Mouse (Mus musculus) liver, adult 2 months (tissue): Measurements from ENCODE around the gene Tspo2. TPM values are rescaled to one million over a fixed set of nuclear protein-coding genes. Genes with fewer than 3 reads are reported as not detected.
A peak's percentile ranks its signal among the peaks of the same experiment; 100 is the strongest.

ENCODE experiments used
- DNase-seq: peaks from one replicate; pipeline ENCODE4 v3.0.0-alpha.2; 2011; ENCODE audit warnings: low read depth, low spot score; ENCODE audit errors: extremely low read depth
- H3K27ac ChIP-seq: fragments of 200-500 bp; replicated peaks from 2 replicates; pipeline ENCODE4 v1.5.1; 2012; ENCODE audit warnings: low read depth, mild to moderate bottlenecking, control low read depth, inconsistent platforms, low read length; ENCODE audit not compliant: insufficient read depth
- H3K27me3 ChIP-seq: fragments of 200-500 bp; 2 replicates; pipeline ENCODE4 v1.6.1; 2012; ENCODE audit warnings: mild to moderate bottlenecking, moderate library complexity, low read length, inconsistent platforms; ENCODE audit not compliant: control insufficient read depth, insufficient read depth
- H3K36me3 ChIP-seq: fragments of 200-500 bp; 2 replicates; pipeline ENCODE4 v1.6.1; 2012; ENCODE audit warnings: low read length, inconsistent platforms; ENCODE audit not compliant: control insufficient read depth, insufficient read depth
- H3K4me1 ChIP-seq: fragments of 200-500 bp; 2 replicates; pipeline ENCODE4 v1.6.1; 2011; ENCODE audit warnings: low read length; ENCODE audit not compliant: control insufficient read depth, insufficient read depth
- H3K4me3 ChIP-seq: fragments of 200-500 bp; 2 replicates; pipeline ENCODE4 v1.5.1; 2011; ENCODE audit warnings: low read depth, mild to moderate bottlenecking, control low read depth, low read length, moderate library complexity; ENCODE audit not compliant: insufficient read depth
- H3K79me2 ChIP-seq: fragments of 200-500 bp; 2 replicates; pipeline ENCODE4 v1.6.1; 2012; ENCODE audit warnings: inconsistent platforms, mild to moderate bottlenecking, low read length, moderate library complexity; ENCODE audit not compliant: control insufficient read depth, insufficient read depth
- H3K9ac ChIP-seq: fragments of 200-500 bp; 2 replicates; pipeline ENCODE4 v1.6.1; 2012; ENCODE audit warnings: low read depth, mild to moderate bottlenecking, control low read depth, inconsistent platforms, low read length
- CTCF ChIP-seq: fragments of 200-500 bp; IDR thresholded peaks from 2 replicates; pipeline ENCODE4 v1.5.1; 2011; ENCODE audit warnings: low read depth, low read length, control low read depth
- POLR2A ChIP-seq: fragments of 200-500 bp; IDR thresholded peaks from 2 replicates; pipeline ENCODE4 v1.6.1; 2011; ENCODE audit warnings: low read length, control low read depth; ENCODE audit not compliant: insufficient read depth; ENCODE audit errors: extremely low read depth
- WGBS: fragments of 180-500 bp; shearing (Covaris S2); methylation state at CpG from one replicate; pipeline ENCODE4 v1.1.7; 2018; 5-methylcytosine and 5-hydroxymethylcytosine counted together
- polyA plus RNA-seq: library from polyadenylated mRNA; depleted of rRNA; stranded (reverse); fragments of >200 nt; gene quantifications from 2 replicates; pipeline ENCODE4 v1.2.3, GENCODE M21; 2012
- total RNA-seq: library from RNA; depleted of rRNA; stranded (reverse); fragments of >200 nt; gene quantifications from 2 replicates; pipeline ENCODE4 v1.2.3, GENCODE M21; 2014

Gene Tspo2
- total and polyA plus RNA-seq, 2 experiments = not detected

DNA sequence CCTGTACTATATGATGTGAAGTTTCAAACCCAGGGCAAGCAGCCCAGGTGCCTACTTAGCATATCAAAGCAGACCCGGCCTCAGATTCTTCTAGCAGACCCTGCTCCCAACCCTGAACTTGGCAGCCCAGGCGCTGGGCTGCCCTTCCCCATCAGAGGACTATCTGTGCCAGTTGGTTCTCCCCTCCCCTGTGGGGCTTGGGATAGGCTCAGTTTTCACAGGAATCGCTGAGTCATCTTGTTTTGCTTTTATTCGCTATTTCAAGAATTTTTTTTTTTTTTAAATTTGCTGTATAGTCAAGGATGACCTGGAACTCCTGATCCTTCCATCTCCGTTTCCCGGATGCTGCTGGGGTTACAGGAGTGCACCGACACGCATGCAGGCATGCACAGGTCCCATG is 3.6 kb downstream of the Tspo2 start:
- Histone ChIP-seq H3K4me1 (peaks cover 2% of the 10 kb centered on the region; the same call in 1 of the 2 replicates), H3K27ac (no peak overlapping the region), H3K79me2 (no peaks in the 10 kb centered on the region), H3K4me3 (no peak overlapping the region), H3K9ac (no peak overlapping the region), H3K27me3 (no peaks in the 10 kb centered on the region), H3K36me3 (no peaks in the 10 kb centered on the region)
- 68% methylated on average over 8 of the region's 8 CpGs for WGBS
- TF ChIP-seq POLR2A = no peak
- TF ChIP-seq CTCF = no peak
- DNase-seq = no peak

DNA sequence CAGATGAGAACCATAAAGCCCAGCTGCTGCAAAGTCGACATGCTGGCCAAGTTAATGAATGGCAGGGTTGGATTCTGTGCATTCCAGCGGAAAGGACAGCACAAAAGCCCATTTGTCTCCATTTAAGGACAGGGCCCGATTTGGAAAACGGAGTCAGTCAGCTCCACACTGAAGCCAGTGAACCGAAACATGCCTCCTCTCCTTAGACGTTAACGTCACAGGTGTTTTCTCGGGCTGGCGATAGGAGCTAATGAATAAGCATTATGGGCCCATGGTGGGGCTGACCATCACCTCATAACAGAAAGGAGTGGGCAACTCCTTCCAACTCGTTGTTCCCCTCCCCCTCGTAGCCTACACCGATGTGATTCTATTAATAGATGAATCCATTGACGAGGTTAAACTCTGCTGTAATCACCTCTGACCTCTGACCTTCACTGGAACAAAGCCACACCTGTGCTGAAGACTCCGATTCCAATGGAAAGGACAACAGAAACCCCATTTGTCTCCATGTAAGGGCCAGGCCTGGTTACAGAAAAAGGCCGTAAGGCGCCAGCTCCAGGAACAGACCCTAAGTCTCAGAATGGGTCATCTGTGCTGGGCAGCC is 7.7 kb downstream of the Tspo2 start:
- DNase-seq = peak; percentile 74
- WGBS = 66% methylated on average over 16 of the region's 16 CpGs

DNA sequence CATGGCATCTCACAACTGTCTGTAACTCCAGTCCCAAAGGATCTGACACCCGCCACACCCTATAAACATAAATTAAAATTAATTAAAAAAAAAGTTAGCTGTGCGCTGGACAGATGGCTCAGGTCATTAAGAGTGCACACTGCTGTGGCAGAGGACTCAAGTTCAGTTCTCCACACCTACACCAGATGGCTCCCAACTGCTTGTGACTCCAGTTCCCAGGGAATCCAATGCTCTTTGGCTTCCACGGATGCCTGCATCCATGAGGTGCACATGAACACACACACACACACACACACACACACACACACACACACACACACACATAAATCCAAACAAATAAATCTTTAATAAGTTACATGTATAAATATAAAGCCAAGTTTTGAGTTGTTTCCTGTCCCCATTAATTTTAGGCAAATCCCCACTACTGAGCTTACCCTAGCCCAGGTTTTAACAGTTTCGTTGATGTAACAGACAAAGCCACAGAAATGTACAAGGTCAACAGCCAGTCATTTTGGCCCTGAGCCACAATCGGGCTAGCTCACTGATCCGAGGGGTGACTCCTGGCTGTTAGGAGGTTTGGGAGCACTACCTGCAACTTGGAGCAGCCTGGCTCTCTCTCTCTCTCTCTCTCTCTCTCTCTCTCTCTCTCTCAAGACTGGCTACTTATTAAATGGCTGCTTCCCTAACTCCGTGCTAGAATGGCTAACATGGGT is 8.4 kb downstream of the Tspo2 start:
- Histone ChIP-seq H3K4me1 (peaks cover 2% of the 10 kb centered on the region; the same call in 1 of the 2 replicates), H3K27me3 (no peaks in the 10 kb centered on the region), H3K9ac (no peak overlapping the region), H3K27ac (no peak overlapping the region), H3K79me2 (no peaks in the 10 kb centered on the region), H3K36me3 (no peaks in the 10 kb centered on the region), H3K4me3 (no peak overlapping the region)
- 44% methylated on average over 7 of the region's 7 CpGs for WGBS
- no peak for DNase-seq
- TF ChIP-seq CTCF = no peak
- no peak for TF ChIP-seq POLR2A

More for the DNA sequence above, 7.7 kb downstream of the Tspo2 start:
- no peak for TF ChIP-seq CTCF
- no peak for TF ChIP-seq POLR2A
- Histone ChIP-seq H3K27me3 (no peaks in the 10 kb centered on the region), H3K4me1 (peaks cover 2% of the 10 kb centered on the region; the same call in 1 of the 2 replicates), H3K79me2 (no peaks in the 10 kb centered on the region), H3K4me3 (no peak overlapping the region), H3K9ac (no peak overlapping the region), H3K27ac (no peak overlapping the region), H3K36me3 (no peaks in the 10 kb centered on the region)

DNA sequence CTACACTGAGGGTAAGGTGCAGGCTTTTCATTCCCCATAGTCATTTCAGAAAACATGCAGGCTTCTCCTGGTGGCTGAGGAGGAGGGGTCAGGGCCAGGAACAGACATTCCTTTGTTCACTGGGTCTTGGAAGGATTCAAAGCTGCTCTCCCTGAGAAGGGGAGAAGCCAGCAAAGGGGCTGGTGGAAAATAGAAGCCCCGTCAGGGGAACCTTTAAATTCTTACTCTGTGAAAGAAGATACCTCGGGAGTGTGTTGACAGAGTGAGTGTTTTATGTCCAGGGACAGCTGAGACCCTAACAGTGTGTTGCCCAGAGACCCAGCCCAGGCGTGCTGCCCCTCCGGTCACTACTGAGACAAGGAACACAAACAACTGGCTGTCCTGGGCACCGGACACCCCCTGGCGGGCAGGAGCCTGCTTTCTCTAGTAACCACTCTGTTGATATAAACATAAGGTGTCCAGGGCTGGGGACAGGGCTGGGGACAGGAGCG is 13.9 kb downstream of the Tspo2 start:
- WGBS = 59% methylated on average over 7 of the region's 7 CpGs
- no peak for TF ChIP-seq POLR2A
- TF ChIP-seq CTCF = no peak
- no peak overlapping the region for H3K9ac ChIP-seq

DNA sequence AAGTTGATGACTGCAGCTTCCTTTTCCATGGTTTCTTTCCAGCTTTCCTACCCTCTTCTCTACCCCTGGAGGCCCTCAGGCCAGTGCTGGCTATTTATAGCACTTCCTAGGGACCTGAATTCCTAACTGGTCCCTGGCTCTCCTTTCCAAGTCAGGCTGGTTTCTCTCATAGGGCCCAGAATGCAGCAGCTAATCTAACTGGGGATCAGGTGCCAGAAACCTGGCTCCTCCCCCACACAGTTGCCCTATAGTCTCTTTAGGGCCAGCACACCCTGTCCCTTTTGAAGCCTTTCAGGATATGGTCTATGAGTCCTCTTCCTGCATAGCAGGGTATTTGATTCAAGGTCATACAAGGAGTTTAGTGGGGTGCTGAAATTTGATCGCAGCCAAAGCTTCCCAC is 14.8 kb downstream of the Tspo2 start:
- WGBS = 74% methylated on average over 1 of the region's 1 CpGs
- TF ChIP-seq CTCF = no peak
- no peak for TF ChIP-seq POLR2A
- no peak for DNase-seq
- H3K4me1 ChIP-seq = no peaks in the 10 kb centered on the region
- no peaks in the 10 kb centered on the region for H3K27me3 ChIP-seq
- H3K4me3 ChIP-seq = no peak overlapping the region
- H3K9ac ChIP-seq = no peak overlapping the region
- H3K27ac ChIP-seq = no peak overlapping the region
- no peaks in the 10 kb centered on the region for H3K79me2 ChIP-seq
- no peaks in the 10 kb centered on the region for H3K36me3 ChIP-seq

More for the DNA sequence above, 13.9 kb downstream of the Tspo2 start:
- Histone ChIP-seq H3K4me3 (no peak overlapping the region), H3K27me3 (no peaks in the 10 kb centered on the region), H3K27ac (no peak overlapping the region), H3K36me3 (no peaks in the 10 kb centered on the region), H3K4me1 (no peaks in the 10 kb centered on the region), H3K79me2 (no peaks in the 10 kb centered on the region)
- no peak for DNase-seq

DNA sequence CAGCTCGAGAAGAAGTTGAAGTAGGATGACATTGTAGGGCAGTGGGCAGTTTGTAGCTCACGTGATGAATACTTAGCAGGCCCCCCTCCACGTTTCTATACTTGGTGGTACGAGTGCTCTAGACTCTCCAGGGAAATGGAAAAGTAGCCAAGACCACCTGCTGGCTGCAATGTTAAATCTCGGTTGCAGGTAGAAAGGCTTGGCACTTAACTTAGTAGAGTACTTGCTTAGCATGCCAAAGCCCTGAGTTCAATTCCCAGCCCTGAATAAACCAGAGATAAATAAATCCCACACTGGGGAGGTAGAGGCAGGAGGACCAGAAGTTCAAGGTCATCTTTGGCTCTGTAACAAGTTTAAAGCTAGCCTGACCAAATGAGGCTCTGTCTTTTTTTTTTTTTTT is 16.8 kb downstream of the Tspo2 start:
- H3K4me3 ChIP-seq = no peak overlapping the region
- TF ChIP-seq POLR2A (no peak), CTCF (no peak)
- H3K9ac ChIP-seq = no peak overlapping the region
- no peaks in the 10 kb centered on the region for H3K4me1 ChIP-seq
- no peaks in the 10 kb centered on the region for H3K79me2 ChIP-seq
- no peak overlapping the region for H3K27ac ChIP-seq
- DNase-seq = no peak
- 86% methylated on average over 5 of the region's 5 CpGs for WGBS
- H3K27me3 ChIP-seq = no peaks in the 10 kb centered on the region
- no peaks in the 10 kb centered on the region for H3K36me3 ChIP-seq
